Mouse (Mus musculus) naive thymus-derived CD4-positive, alpha-beta T cell, adult 5 months (primary cell): ENCODE results near the gene Il13ra2. TPM values are rescaled to one million over a fixed set of nuclear protein-coding genes. Genes with fewer than 3 reads are reported as not detected.

Experiments
- polyA plus RNA-seq: library from polyadenylated mRNA; unstranded; fragments of 100-300 nt; shearing (Covaris generic); gene quantifications from one replicate; pipeline ENCODE4 v1.2.1, GENCODE M21; 2017

The Il13ra2 gene
- not detected for polyA plus RNA-seq

DNA sequence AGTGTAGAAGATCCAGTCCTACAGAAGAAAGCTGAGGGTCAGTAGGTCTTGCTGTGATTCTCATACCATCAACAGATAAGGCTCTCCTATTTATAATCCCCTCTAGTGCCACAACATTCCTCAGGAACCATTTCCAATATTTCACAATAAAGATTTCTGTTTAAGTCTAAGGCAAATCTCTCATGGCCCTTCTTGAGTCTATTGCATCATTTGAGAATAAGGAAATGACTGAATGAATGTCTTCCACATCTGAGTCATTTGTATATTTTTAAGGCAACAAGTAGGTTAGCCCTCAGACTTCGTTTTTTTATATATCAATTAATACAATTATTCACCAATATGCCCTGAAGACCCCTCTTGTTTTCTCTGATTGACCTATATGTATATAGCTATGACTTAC, at the start of gene Il13ra2:
Gene Il13ra2 (minus strand): TSS at position 64 of the 400 bp plus-strand sequence.

DNA sequence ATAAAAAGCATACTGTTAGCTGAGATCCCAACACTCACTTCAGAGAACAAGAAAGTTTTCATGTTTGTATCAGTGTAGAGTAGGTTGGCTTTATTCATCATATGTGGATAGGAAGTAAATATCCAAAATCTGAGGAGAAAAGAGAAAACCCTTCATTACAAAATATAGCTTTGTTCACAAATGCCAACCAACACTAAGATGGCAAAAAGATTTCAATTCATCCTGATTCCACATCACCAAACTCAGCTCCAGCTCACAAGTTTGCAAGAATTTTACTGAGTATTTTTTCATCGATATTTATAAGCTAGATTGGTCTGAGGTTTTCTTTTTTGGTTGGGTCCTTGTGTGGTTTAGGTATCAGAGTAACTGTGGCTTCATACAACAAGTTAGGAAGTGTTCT, 24.6 kb upstream of the Il13ra2 start, which contains the start of gene Vmn1r239-ps:
Gene Vmn1r239-ps (minus strand): TSS at position 101 of the 400 bp plus-strand sequence.

Other genes with a start within 250 kb of the Il13ra2 start
- gene Vmn1r239-ps, start 24.5 kb upstream of the Il13ra2 start, polyA plus RNA-seq: not detected
- gene Lrch2, start 124.9 kb upstream of the Il13ra2 start, polyA plus RNA-seq: not detected